Mouse (Mus musculus) lung, adult 2 months (tissue): Measurements from ENCODE around the gene Fam19a1.

ENCODE experiments used
- CTCF ChIP-seq: fragments of 200-500 bp; IDR thresholded peaks from 2 replicates; pipeline ENCODE4 v1.5.1; 2011; ENCODE audit warnings: mild to moderate bottlenecking, low read length, control low read depth; ENCODE audit not compliant: insufficient read depth
- POLR2A ChIP-seq: fragments of 200-500 bp; IDR thresholded peaks from 2 replicates; pipeline ENCODE4 v1.6.1; 2011; ENCODE audit warnings: low read depth, mild to moderate bottlenecking, control low read depth, low read length, borderline replicate concordance; ENCODE audit errors: extremely low read depth

GRCm38 (mm10) chr6:96544832-96545231 is 431.9 kb downstream of the Fam19a1 start:
- TF ChIP-seq POLR2A (no peak), CTCF (no peak)
